Mouse (Mus musculus) midbrain, embryonic 13.5 days (tissue): ENCODE data around the gene Calr3. TPM values are rescaled to one million over a fixed set of nuclear protein-coding genes. Genes with fewer than 3 reads are reported as not detected.
A peak's percentile ranks its signal among the peaks of the same experiment; 100 is the strongest.

Experiments
- ATAC-seq: fragments of 200-750 bp; cut with Nextera tagmentation; 2 replicates; pipeline ENCODE4 v1.8.0; 2017; ENCODE audit warnings: mild to moderate bottlenecking, moderate TSS enrichment, moderate library complexity
- H3K27ac ChIP-seq: fragments of 300-500 bp; sonication (generic); 2 replicates; pipeline ENCODE4 v1.5.1; 2015; ENCODE audit warnings: inconsistent platforms, mild to moderate bottlenecking, moderate library complexity
- H3K27me3 ChIP-seq: fragments of 300-500 bp; sonication (generic); 2 replicates; pipeline ENCODE4 v1.6.1; 2015; ENCODE audit warnings: mild to moderate bottlenecking, inconsistent platforms
- H3K36me3 ChIP-seq: fragments of 300-500 bp; sonication (generic); 2 replicates; pipeline ENCODE4 v1.6.1; 2015; ENCODE audit warnings: mild to moderate bottlenecking, inconsistent platforms
- H3K4me1 ChIP-seq: fragments of 300-500 bp; sonication (generic); replicated peaks from 2 replicates; pipeline ENCODE4 v1.6.1; 2015; ENCODE audit warnings: inconsistent platforms
- H3K4me2 ChIP-seq: fragments of 300-500 bp; sonication (generic); replicated peaks from 2 replicates; pipeline ENCODE4 v1.6.1; 2015; ENCODE audit warnings: moderate library complexity, mild to moderate bottlenecking, inconsistent platforms
- H3K4me3 ChIP-seq: fragments of 300-500 bp; sonication (generic); replicated peaks from 2 replicates; pipeline ENCODE4 v1.5.1; 2015; ENCODE audit warnings: mild to moderate bottlenecking, inconsistent platforms
- H3K9ac ChIP-seq: fragments of 300-500 bp; sonication (generic); replicated peaks from 2 replicates; pipeline ENCODE4 v1.6.1; 2015; ENCODE audit warnings: mild to moderate bottlenecking, inconsistent platforms
- H3K9me3 ChIP-seq: fragments of 300-500 bp; sonication (generic); 2 replicates; pipeline ENCODE4 v1.6.1; 2016; ENCODE audit warnings: mild to moderate bottlenecking, inconsistent platforms
- WGBS: fragments of 180-500 bp; shearing (Covaris S2); methylation state at CpG from one replicate; pipeline ENCODE4 v1.1.7; 2015; 5-methylcytosine and 5-hydroxymethylcytosine counted together
- polyA plus RNA-seq: library from polyadenylated mRNA; unstranded; fragments of >200 nt; fragmentation: Nextera tagmentation; extraction: Ambion mirVana; gene quantifications from 2 replicates; pipeline ENCODE4 v1.2.1, GENCODE M21; 2015

The Calr3 gene
- 0.75 and 1.7 TPM in 2 replicates for polyA plus RNA-seq

- ATAC-seq, result peak; percentile 99
- H3K9ac ChIP-seq, result peak within 1 kb of the TSS; percentile 78
- WGBS, result 7% methylated on average over 34 of the region's 34 CpGs
- peaks cover 28% of the 10 kb centered on the region for H3K4me1 ChIP-seq
- H3K4me3 ChIP-seq, result peak within 1 kb of the TSS; percentile 48
- H3K27ac ChIP-seq, result peak within 1 kb of the TSS; percentile 39; the same call in 1 of the 2 replicates
- H3K27me3 ChIP-seq, result no peaks in the 10 kb centered on the region
- peak within 1 kb of the TSS; percentile 67 for H3K4me2 ChIP-seq
- no peaks in the 10 kb centered on the region for H3K9me3 ChIP-seq
- H3K36me3 ChIP-seq, result peaks cover 14% of the 10 kb centered on the region; the same call in 1 of the 2 replicates
Observed at GRCm38 (mm10) chr8:72443338-72443993, at the start of gene Calr3, which contains the start of gene 1700030K09Rik. Gene Calr3, minus strand, starts transcription at chr8:72443870. Gene 1700030K09Rik, plus strand, starts transcription at chr8:72443880.

GRCm38 (mm10) chr8:72493381-72493780, 49.7 kb upstream of the Calr3 start:
- no peak for ATAC-seq
- Histone ChIP-seq H3K9ac (peak overlapping the region; percentile 71), H3K4me1 (peaks cover 25% of the 10 kb centered on the region), H3K4me2 (peak overlapping the region; percentile 87), H3K27ac (peak overlapping the region; percentile 69), H3K27me3 (no peaks in the 10 kb centered on the region), H3K9me3 (no peaks in the 10 kb centered on the region), H3K36me3 (peaks cover 42% of the 10 kb centered on the region), H3K4me3 (peak overlapping the region; percentile 90)
- 12% methylated on average over 8 of the region's 8 CpGs for WGBS

- H3K9ac ChIP-seq, result peak overlapping the region; percentile 91
- H3K27ac ChIP-seq, result peak overlapping the region; percentile 76
- peak overlapping the region; percentile 96 for H3K4me2 ChIP-seq
- peaks cover 25% of the 10 kb centered on the region for H3K4me1 ChIP-seq
- no peaks in the 10 kb centered on the region for H3K27me3 ChIP-seq
- no peaks in the 10 kb centered on the region for H3K9me3 ChIP-seq
- peak overlapping the region; percentile 90 for H3K4me3 ChIP-seq
- ATAC-seq, result peak; percentile 97
- 0% methylated on average over 46 of the region's 56 CpGs for WGBS
- peaks cover 48% of the 10 kb centered on the region for H3K36me3 ChIP-seq
Observed at GRCm38 (mm10) chr8:72492622-72493081, 49.0 kb upstream of the Calr3 start.

GRCm38 (mm10) chr8:72491680-72492621, 48.3 kb upstream of the Calr3 start, which contains the start of gene Slc35e1:
Gene Slc35e1, minus strand, starts transcription at chr8:72492614.
- Histone ChIP-seq H3K9me3 (no peaks in the 10 kb centered on the region), H3K4me3 (peak within 1 kb of the TSS; percentile 90), H3K4me1 (peaks cover 25% of the 10 kb centered on the region), H3K9ac (peak within 1 kb of the TSS; percentile 91), H3K27ac (peak within 1 kb of the TSS; percentile 76), H3K4me2 (peak within 1 kb of the TSS; percentile 96), H3K36me3 (peaks cover 49% of the 10 kb centered on the region), H3K27me3 (no peaks in the 10 kb centered on the region)
- 1% methylated on average over 61 of the region's 98 CpGs for WGBS
- ATAC-seq, result peak; percentile 76

GRCm38 (mm10) chr8:72491017-72491416, 47.3 kb upstream of the Calr3 start:
- no peaks in the 10 kb centered on the region for H3K9me3 ChIP-seq
- H3K27me3 ChIP-seq, result no peaks in the 10 kb centered on the region
- H3K4me1 ChIP-seq, result peaks cover 25% of the 10 kb centered on the region
- no peak overlapping the region for H3K27ac ChIP-seq
- peak overlapping the region; percentile 90 for H3K4me3 ChIP-seq
- peak overlapping the region; percentile 91 for H3K9ac ChIP-seq
- H3K36me3 ChIP-seq, result peaks cover 44% of the 10 kb centered on the region
- H3K4me2 ChIP-seq, result peak overlapping the region; percentile 96
- ATAC-seq, result no peak
- 81% methylated on average over 2 of the region's 2 CpGs for WGBS

- Histone ChIP-seq H3K27ac (no peak overlapping the region), H3K4me3 (no peak overlapping the region), H3K9me3 (no peaks in the 10 kb centered on the region)
Observed at GRCm38 (mm10) chr8:72487014-72487413, 43.3 kb upstream of the Calr3 start.

GRCm38 (mm10) chr8:72485456-72486199, 42.0 kb upstream of the Calr3 start:
- Histone ChIP-seq H3K27ac (no peak overlapping the region), H3K4me3 (no peak overlapping the region), H3K9ac (no peak overlapping the region), H3K27me3 (no peaks in the 10 kb centered on the region), H3K36me3 (peaks cover 69% of the 10 kb centered on the region), H3K4me1 (no peaks in the 10 kb centered on the region), H3K4me2 (no peak overlapping the region), H3K9me3 (no peaks in the 10 kb centered on the region)
- no peak for ATAC-seq
- 92% methylated on average over 6 of the region's 6 CpGs for WGBS

More at GRCm38 (mm10) chr8:72487014-72487413, 43.3 kb upstream of the Calr3 start:
- Histone ChIP-seq H3K36me3 (peaks cover 60% of the 10 kb centered on the region), H3K4me2 (no peak overlapping the region), H3K9ac (no peak overlapping the region), H3K27me3 (no peaks in the 10 kb centered on the region), H3K4me1 (peaks cover 12% of the 10 kb centered on the region)
- no peak for ATAC-seq

- Histone ChIP-seq H3K27me3 (no peaks in the 10 kb centered on the region), H3K9me3 (no peaks in the 10 kb centered on the region), H3K9ac (peak within 1 kb of the TSS; percentile 87), H3K36me3 (peaks cover 39% of the 10 kb centered on the region), H3K4me3 (peak within 1 kb of the TSS; percentile 85), H3K4me1 (peaks cover 28% of the 10 kb centered on the region), H3K4me2 (peak within 1 kb of the TSS; percentile 97), H3K27ac (peak within 1 kb of the TSS; percentile 86)
- peak; percentile 97 for ATAC-seq
- WGBS, result under 1% methylated on average over 79 of the region's 80 CpGs
Observed at GRCm38 (mm10) chr8:72474826-72475546, 31.3 kb upstream of the Calr3 start, which contains the start of gene Cherp. Gene Cherp, minus strand, starts transcription at chr8:72475226.

GRCm38 (mm10) chr8:72470684-72471083, 27.0 kb upstream of the Calr3 start:
- 94% methylated on average over 7 of the region's 7 CpGs for WGBS
- Histone ChIP-seq H3K4me1 (peaks cover 17% of the 10 kb centered on the region), H3K36me3 (peaks cover 77% of the 10 kb centered on the region), H3K9ac (no peak overlapping the region), H3K4me2 (no peak overlapping the region), H3K4me3 (no peak overlapping the region), H3K9me3 (no peaks in the 10 kb centered on the region), H3K27ac (no peak overlapping the region), H3K27me3 (no peaks in the 10 kb centered on the region)
- ATAC-seq, result no peak

- 96% methylated on average over 8 of the region's 8 CpGs for WGBS
- H3K4me2 ChIP-seq, result no peak overlapping the region
- H3K27me3 ChIP-seq, result no peaks in the 10 kb centered on the region
- no peaks in the 10 kb centered on the region for H3K9me3 ChIP-seq
- H3K4me1 ChIP-seq, result peaks cover 14% of the 10 kb centered on the region
- no peak overlapping the region for H3K4me3 ChIP-seq
- peaks cover 84% of the 10 kb centered on the region for H3K36me3 ChIP-seq
- no peak for ATAC-seq
- H3K9ac ChIP-seq, result no peak overlapping the region
- H3K27ac ChIP-seq, result no peak overlapping the region
Observed at GRCm38 (mm10) chr8:72469984-72470383, 26.3 kb upstream of the Calr3 start.

- Histone ChIP-seq H3K27ac (no peak overlapping the region), H3K9ac (no peak overlapping the region), H3K4me2 (no peak overlapping the region), H3K9me3 (no peaks in the 10 kb centered on the region), H3K4me1 (peaks cover 12% of the 10 kb centered on the region), H3K36me3 (peaks cover 92% of the 10 kb centered on the region), H3K4me3 (no peak overlapping the region), H3K27me3 (no peaks in the 10 kb centered on the region)
- ATAC-seq, result no peak
- 94% methylated on average over 2 of the region's 2 CpGs for WGBS
Observed at GRCm38 (mm10) chr8:72469243-72469642, 25.6 kb upstream of the Calr3 start.
